Mouse (Mus musculus): ENCODE data around the gene Prrg4. TPM values are rescaled to one million over a fixed set of nuclear protein-coding genes. Genes with fewer than 3 reads are reported as not detected.
"Not testable (repeated sequence)": the region's sequence is repeated elsewhere in the genome, so short reads cannot be mapped to it uniquely, and the experiment has no call there.

The Prrg4 gene
- polyA plus RNA-seq, 1 experiment from 2014 or later = 0.23 TPM

DNA sequence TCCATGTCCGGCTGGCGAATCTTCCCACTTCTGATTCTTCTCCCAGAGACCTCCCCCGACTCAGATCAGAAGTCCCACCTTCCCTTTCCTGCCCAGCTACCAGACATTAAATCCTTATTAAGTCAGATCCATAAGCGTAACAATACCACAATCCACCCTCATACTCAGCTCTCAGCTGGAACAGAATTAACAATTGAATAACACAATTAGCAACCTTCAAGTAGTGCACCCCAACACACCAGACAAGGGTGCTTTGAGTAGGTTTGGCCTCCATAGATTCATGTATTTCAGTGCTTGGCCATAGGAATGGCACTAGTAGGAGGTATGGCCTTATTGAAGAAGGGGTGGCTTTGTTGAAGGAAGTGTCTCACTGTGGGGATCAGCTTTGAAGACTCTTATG lies 23.5 kb downstream of the Prrg4 start:
- Histone ChIP-seq H3K27me3 (replicated peaks) (no peaks in the 10 kb centered on the region), H3K9ac (no peak overlapping the region), H3K4me2 (no peak overlapping the region), H3K27ac (no peak overlapping the region), H3K4me3 (no peak overlapping the region), H3K9me3 (replicated peaks) (no peaks in the 10 kb centered on the region), H3K36me3 (no peaks in the 10 kb centered on the region), H3K4me1 (no peaks in the 10 kb centered on the region)
- no peak for ATAC-seq
- WGBS (ENCODE audit: insufficient replicate concordance) = 82% methylated on average over 4 of the region's 4 CpGs

DNA sequence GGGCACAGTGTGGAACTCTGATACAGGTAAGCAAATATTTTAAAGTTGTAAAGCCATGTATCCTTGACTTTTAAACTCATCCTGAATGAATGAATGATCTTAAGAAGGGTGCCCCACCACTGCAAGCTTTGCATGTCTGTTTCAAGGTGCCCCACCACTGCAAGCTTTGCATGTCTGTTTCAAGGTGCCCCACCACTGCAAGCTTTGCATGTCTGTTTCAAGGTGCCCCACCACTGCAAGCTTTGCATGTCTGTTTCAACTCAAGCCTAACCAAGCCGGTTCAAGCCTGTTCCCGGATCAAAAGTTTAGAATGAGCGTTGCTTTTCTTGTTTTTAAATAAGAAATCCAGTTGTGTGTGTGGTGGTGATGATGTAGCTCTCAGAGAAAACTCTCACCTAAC lies 30.9 kb downstream of the Prrg4 start:
- not testable (repeated sequence) for H3K27ac ChIP-seq; H3K4me3 ChIP-seq; H3K4me2 ChIP-seq; ATAC-seq; H3K27me3 ChIP-seq (replicated peaks); H3K9me3 ChIP-seq (replicated peaks); H3K36me3 ChIP-seq; H3K9ac ChIP-seq
- peaks cover 32% of the 10 kb centered on the region for H3K4me1 ChIP-seq
- 83% methylated on average over 3 of the region's 3 CpGs for WGBS (ENCODE audit: insufficient replicate concordance)

DNA sequence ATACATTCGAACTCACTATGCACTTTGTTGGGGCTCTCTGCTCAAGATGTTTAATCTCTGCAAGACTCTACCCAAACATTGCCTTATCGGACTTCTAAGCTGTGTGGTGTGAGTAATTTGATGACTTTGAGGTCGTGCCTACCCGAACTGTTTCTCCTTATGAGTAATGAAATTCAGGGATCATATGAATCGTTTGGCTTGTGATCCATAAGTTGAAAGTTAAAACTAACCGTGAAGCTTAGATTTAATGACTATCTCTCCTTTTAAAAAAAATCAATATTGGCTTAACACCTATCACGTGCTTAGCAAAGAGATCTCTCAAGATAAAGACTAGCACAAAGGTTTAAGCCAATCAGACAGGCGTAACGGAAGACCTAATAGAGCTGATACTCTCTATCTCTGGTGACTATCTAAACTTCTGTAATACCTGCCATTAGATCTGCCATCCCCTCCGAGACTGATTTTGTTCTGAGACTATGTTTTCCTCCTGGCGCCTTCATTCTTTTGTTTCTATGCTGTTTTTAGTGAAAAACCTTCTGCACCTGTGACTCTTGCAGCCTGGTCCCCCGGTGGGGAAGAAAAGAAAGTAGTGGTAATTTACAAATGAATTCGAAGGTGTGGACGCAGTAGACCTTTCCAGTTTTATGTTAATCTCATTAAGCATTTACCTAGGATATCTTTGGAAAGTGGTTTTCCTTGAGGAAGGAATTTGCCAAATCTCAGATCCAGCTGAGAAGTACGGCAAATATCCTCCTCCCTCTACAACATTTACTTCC lies 31.9 kb downstream of the Prrg4 start:
- peak overlapping the region; percentile 99 for H3K4me2 ChIP-seq
- H3K27ac ChIP-seq = peak overlapping the region; percentile 94
- 4% methylated on average over 15 of the region's 15 CpGs for WGBS (ENCODE audit: insufficient replicate concordance)
- peak overlapping the region; percentile 97 for H3K4me3 ChIP-seq
- H3K27me3 ChIP-seq (replicated peaks) = no peaks in the 10 kb centered on the region
- H3K4me1 ChIP-seq = peaks cover 40% of the 10 kb centered on the region
- no peaks in the 10 kb centered on the region for H3K9me3 ChIP-seq (replicated peaks)
- no peak for ATAC-seq
- no peaks in the 10 kb centered on the region for H3K36me3 ChIP-seq
- peak overlapping the region; percentile 98 for H3K9ac ChIP-seq

DNA sequence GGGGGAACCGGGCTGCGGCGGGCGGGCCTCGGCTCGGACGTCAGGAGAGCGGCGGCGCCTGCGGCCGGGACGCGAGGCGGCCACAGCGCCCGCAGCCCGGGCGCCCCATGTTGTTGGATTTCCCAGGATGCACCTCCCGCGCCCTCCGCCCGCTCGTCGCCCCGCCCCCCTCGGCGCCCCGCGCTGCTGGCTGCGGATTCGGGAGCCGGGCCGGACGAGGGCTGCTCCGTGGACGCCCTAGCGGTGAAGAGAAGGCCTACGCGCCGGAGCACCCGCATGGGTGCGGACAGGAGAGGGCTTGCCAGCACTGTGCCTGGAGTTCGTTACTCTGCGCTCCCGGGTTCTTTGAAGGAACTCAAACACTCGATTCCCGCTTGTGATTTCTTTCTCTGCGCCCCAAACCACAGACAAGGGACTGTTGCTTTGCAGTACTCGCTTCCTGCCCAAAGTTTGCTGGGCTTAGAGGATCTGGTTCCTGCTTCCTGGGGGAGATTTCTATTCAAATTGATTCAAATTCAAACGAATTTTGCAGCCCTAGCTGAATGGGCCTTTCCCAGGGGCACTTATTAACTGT lies 32.7 kb downstream of the Prrg4 start:
- Histone ChIP-seq H3K36me3 (no peaks in the 10 kb centered on the region), H3K27ac (peak overlapping the region; percentile 94), H3K27me3 (replicated peaks) (no peaks in the 10 kb centered on the region), H3K4me1 (peaks cover 40% of the 10 kb centered on the region), H3K9me3 (replicated peaks) (no peaks in the 10 kb centered on the region), H3K4me2 (peak overlapping the region; percentile 99), H3K4me3 (peak overlapping the region; percentile 97), H3K9ac (peak overlapping the region; percentile 98)
- WGBS (ENCODE audit: insufficient replicate concordance) = 1% methylated on average over 22 of the region's 51 CpGs
- peak; percentile 93 for ATAC-seq

DNA sequence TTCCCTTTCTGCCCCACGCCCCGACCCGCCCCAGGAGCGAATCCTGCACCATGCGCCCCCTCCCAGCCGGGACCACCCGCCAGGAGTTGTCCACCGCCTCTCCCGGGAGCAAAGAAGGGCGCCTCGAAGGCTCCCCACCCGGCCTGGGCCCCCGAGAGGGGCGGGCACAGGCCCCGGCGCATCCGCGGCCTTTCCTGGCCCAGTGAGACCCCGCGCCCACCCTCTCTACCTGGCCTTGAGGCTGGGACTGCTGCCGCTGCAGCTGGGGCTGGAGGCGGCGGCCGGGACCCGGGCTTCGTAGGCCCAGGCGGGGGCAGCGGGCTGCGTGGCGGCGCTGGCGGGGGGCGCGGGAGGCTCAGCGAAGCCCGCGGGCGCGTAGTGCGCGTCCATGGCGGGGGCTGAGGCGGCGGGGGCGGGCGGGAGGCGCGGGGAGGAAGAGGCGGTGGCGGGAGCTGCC lies 33.3 kb downstream of the Prrg4 start, which contains the start of gene Qser1:
Gene Qser1 (minus strand): TSS at position 390 of the 457 bp plus-strand sequence.
- peak within 1 kb of the TSS; percentile 99 for H3K4me2 ChIP-seq
- peak within 1 kb of the TSS; percentile 94 for H3K27ac ChIP-seq
- H3K4me3 ChIP-seq = peak within 1 kb of the TSS; percentile 97
- H3K9ac ChIP-seq = peak within 1 kb of the TSS; percentile 98
- H3K36me3 ChIP-seq = no peaks in the 10 kb centered on the region
- ATAC-seq = no peak; the same call in 1 of the 2 replicates
- H3K27me3 ChIP-seq (replicated peaks) = no peaks in the 10 kb centered on the region
- WGBS (ENCODE audit: insufficient replicate concordance) = under 1% methylated on average over 42 of the region's 50 CpGs
- H3K9me3 ChIP-seq (replicated peaks) = no peaks in the 10 kb centered on the region
- H3K4me1 ChIP-seq = peaks cover 40% of the 10 kb centered on the region

DNA sequence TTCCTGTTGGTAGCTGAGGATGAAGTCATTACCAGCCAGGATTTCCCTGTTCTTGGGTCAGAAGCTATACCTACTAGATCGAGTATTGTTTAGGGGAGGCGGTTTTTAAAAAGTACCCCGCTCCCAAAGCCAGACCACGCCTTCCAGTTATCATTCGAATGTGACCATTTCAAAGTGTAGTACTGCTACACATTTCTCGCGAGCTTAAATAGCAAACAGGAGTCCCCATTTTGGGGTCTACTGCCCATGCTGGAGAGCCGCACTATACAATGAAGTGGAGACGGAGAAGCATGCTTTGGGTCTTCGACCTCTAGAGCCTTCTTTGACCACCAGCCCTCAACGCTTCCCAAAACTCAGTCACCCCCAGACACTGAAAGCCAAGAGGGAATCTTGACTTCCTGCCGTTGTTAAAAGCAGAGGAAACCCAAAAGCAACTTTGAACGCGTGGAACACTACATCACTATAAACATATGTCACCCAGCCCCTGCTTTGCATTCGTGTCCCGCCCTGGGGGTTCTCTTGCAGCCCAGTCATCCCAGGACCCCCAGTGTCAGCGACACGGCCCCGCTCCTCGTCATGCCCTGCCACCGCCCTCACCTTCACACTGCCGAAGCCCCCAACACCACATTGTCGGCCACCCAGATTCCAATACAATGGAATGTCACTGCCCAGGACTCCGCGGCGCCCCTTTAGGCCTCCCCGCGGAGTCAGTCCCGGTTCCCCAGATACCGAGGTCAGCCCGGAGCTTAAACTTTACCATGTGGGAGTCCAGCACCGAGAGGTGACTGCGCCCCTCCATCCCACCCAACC lies 33.9 kb downstream of the Prrg4 start:
- H3K4me1 ChIP-seq = peaks cover 40% of the 10 kb centered on the region
- peak overlapping the region; percentile 97 for H3K4me3 ChIP-seq
- no peaks in the 10 kb centered on the region for H3K27me3 ChIP-seq (replicated peaks)
- peak overlapping the region; percentile 99 for H3K4me2 ChIP-seq
- under 1% methylated on average over 33 of the region's 33 CpGs for WGBS (ENCODE audit: insufficient replicate concordance)
- no peaks in the 10 kb centered on the region for H3K36me3 ChIP-seq
- H3K9ac ChIP-seq = peak overlapping the region; percentile 98
- ATAC-seq = peak; percentile 22
- H3K27ac ChIP-seq = peak overlapping the region; percentile 94
- no peaks in the 10 kb centered on the region for H3K9me3 ChIP-seq (replicated peaks)

DNA sequence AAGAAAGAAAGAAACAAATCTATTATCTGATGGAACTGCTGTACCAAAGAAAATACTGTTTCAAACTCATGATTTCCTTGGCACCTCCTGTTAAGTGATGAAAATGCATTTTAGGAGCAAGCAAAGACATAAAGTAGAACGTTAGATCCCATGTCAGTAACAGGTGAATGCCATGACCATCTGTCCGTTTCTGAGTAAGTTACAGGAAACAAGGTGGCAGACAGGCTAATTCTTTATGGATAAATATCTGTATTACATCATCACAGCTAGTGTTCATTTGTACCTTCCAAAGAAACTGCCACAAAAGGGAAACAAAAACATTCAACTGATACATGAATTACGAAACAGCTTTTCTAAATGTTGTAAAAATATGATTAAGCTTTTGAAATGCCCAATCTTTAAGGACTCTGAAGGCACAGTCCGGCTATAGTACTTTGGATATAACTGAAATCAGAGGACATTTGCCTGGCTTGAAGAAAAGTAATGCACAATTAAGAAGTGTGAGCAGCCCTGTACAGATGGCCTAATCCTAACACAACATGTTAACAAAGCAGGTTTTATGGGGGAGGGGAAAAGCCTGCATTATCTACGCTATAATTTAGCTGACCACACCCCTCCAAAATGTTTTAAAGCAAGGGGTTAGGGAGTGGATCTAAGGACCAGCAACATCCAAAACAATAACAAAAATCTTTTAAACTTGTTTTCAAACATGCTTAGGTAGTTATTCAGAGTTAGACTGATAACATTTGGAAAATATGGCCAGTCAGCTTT lies 35.3 kb downstream of the Prrg4 start:
- 0 out of 2 replicates have a peak overlapping the region, but pooled peaks have one; percentile 22 for H3K9ac ChIP-seq
- no peak overlapping the region for H3K27ac ChIP-seq
- no peaks in the 10 kb centered on the region for H3K9me3 ChIP-seq (replicated peaks)
- peak overlapping the region; percentile 99 for H3K4me2 ChIP-seq
- 52% methylated on average over 5 of the region's 5 CpGs for WGBS (ENCODE audit: insufficient replicate concordance)
- no peak overlapping the region for H3K4me3 ChIP-seq
- ATAC-seq = no peak
- no peaks in the 10 kb centered on the region for H3K27me3 ChIP-seq (replicated peaks)
- H3K36me3 ChIP-seq = no peaks in the 10 kb centered on the region
- H3K4me1 ChIP-seq = peaks cover 46% of the 10 kb centered on the region

DNA sequence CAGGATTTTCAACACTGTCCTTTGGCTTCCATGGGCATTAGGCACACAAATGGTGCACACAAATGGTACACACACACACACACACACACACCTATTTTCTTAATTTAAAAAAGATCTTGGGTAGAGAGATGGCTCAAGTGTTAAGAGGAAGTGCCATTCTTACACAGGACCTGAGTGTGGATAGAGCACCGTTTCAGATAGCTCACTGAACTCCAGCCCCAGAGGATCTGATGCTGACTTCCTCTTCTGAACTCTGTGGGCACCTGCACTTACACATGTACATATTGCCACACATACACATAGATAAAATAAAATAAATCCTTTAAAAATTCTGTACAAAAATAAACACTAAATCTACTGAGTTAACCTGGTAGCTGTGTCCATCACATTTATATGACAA lies 44.2 kb downstream of the Prrg4 start:
- H3K4me1 ChIP-seq = peaks cover 4% of the 10 kb centered on the region; the same call in 1 of the 2 replicates
- WGBS (ENCODE audit: insufficient replicate concordance) = 26% methylated on average over 1 of the region's 1 CpGs

More for the DNA sequence above, 44.2 kb downstream of the Prrg4 start:
- ATAC-seq = no peak
- Histone ChIP-seq H3K27me3 (replicated peaks) (no peaks in the 10 kb centered on the region), H3K36me3 (peaks cover 5% of the 10 kb centered on the region), H3K27ac (no peak overlapping the region), H3K9me3 (replicated peaks) (no peaks in the 10 kb centered on the region; the same call in 1 of the 2 replicates), H3K4me2 (no peak overlapping the region), H3K4me3 (no peak overlapping the region), H3K9ac (no peak overlapping the region)

Other genes with a start within 250 kb of the Prrg4 start
- gene Tcp11l1, start 137.7 kb downstream of the Prrg4 start, polyA plus RNA-seq (2016; fragmentation: Nextera tagmentation; extraction: Ambion mirVana) = 11.0 and 12.2 TPM in 2 replicates
- gene Pin1rt1, start 133.5 kb downstream of the Prrg4 start, polyA plus RNA-seq (2016; fragmentation: Nextera tagmentation; extraction: Ambion mirVana) = not detected in 2 replicates
- gene Depdc7, start 107.0 kb downstream of the Prrg4 start, polyA plus RNA-seq (2016; fragmentation: Nextera tagmentation; extraction: Ambion mirVana) = 9.3 and 10.7 TPM in 2 replicates
- 3.6 and 3.7 TPM in 2 replicates for gene Qser1, start 33.1 kb downstream of the Prrg4 start, polyA plus RNA-seq (2016; fragmentation: Nextera tagmentation; extraction: Ambion mirVana)
- 3.7 and 4.8 TPM in 2 replicates for gene Ccdc73, start 17.9 kb upstream of the Prrg4 start, polyA plus RNA-seq (2016; fragmentation: Nextera tagmentation; extraction: Ambion mirVana)
- gene Eif3m, start 167.2 kb upstream of the Prrg4 start, polyA plus RNA-seq (2016; fragmentation: Nextera tagmentation; extraction: Ambion mirVana) = 228 and 250 TPM in 2 replicates
- not detected in 2 replicates for gene Gm11060, start 242.1 kb upstream of the Prrg4 start, polyA plus RNA-seq (2016; fragmentation: Nextera tagmentation; extraction: Ambion mirVana)

Measured in liver, embryonic 12.5 days (tissue).